In the genomic region with DNA sequence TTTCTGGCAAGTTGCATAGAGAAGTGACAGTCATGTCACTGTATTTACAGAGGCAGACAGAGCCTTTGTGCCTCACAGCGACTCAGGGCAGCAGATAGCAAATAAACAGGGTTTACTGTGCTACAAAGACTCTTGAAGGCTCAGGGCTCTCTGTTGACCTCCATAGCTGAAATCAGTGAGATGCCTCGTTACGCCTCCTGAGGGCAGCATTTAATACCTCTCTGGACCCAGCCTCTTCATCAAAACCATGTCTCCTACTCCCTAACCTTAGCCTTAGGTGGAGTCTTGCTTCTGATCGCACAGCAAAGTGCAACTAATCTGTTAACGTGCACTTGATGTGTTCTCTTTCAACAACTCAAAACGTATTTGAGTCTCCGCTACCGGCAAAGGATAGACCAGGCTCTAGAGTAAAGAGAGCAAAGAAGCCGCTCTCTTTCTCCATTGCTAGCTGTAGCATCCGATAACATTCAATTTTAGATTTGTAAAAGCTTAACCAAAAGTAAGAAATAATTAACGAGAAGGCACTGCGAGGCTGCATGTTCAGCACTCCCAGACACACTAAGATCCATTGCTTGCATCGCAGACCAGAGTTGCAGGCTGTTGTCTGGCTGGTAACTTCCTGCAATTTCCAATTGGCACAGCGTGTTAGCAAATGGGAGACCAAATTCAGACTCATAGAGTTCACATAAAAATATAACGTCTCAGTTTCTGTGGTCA, we compare ENCODE assay signal across 8 mouse cellular contexts.
DNase-seq lines count a peak whose midpoint lies in the region; ATAC-seq and TF ChIP-seq lines count a peak whose summit lies in the region.

No protein-coding gene starts in this region.

- H3K4me1 ChIP-seq in intestine, embryonic 14.5 days (replicated peaks; ENCODE audit: control insufficient read depth, insufficient read depth, low read length) = no peaks in the 10 kb centered on the region
- no peaks in the 10 kb centered on the region for H3K4me1 ChIP-seq in intestine, embryonic 16.5 days (ENCODE audit: control insufficient read depth, insufficient read depth, low read length)
- H3K4me1 ChIP-seq in E14TG2a.4 (replicated peaks; ENCODE audit: low read depth, low read length) = no peaks in the 10 kb centered on the region
- no peaks in the 10 kb centered on the region for H3K4me1 ChIP-seq in embryonic facial prominence, embryonic 14.5 days (ENCODE audit: control insufficient read depth, insufficient read depth, low read length)

- ATAC-seq in intestine, embryonic 14.5 days (replicated peaks; ENCODE audit: low FRiP score, low TSS enrichment, low read depth) = no peak
- ATAC-seq in intestine, embryonic 16.5 days = no peak
- ATAC-seq in embryonic facial prominence, embryonic 14.5 days (ENCODE audit: low read depth) = no peak

- H3K27me3 ChIP-seq in intestine, embryonic 14.5 days (replicated peaks; ENCODE audit: control insufficient read depth, insufficient read depth, low read length) = no peaks in the 10 kb centered on the region
- no peaks in the 10 kb centered on the region for H3K27me3 ChIP-seq in intestine, embryonic 16.5 days (replicated peaks; ENCODE audit: control insufficient read depth, insufficient read depth, low read length)
- peaks cover 12% of the 10 kb centered on the region for H3K27me3 ChIP-seq in E14TG2a.4 (ENCODE audit: insufficient read depth, low read length)
- H3K27me3 ChIP-seq in embryonic facial prominence, embryonic 14.5 days (replicated peaks; ENCODE audit: control insufficient read depth, insufficient read depth, low read length) = no peaks in the 10 kb centered on the region

- H3K27ac ChIP-seq in intestine, embryonic 14.5 days (ENCODE audit: low read depth) = no peak overlapping the region
- H3K27ac ChIP-seq in intestine, embryonic 16.5 days (ENCODE audit: low read length) = no peak overlapping the region
- H3K27ac ChIP-seq in embryonic facial prominence, embryonic 14.5 days (replicated peaks; ENCODE audit: low read depth, low read length) = no peak overlapping the region

- no peaks in the 10 kb centered on the region for H3K9me3 ChIP-seq in intestine, embryonic 14.5 days (ENCODE audit: control insufficient read depth, low read length)
- H3K9me3 ChIP-seq in intestine, embryonic 16.5 days (ENCODE audit: control insufficient read depth, low read length) = no peaks in the 10 kb centered on the region
- no peaks in the 10 kb centered on the region for H3K9me3 ChIP-seq in E14TG2a.4 (ENCODE audit: low read length)
- no peaks in the 10 kb centered on the region for H3K9me3 ChIP-seq in embryonic facial prominence, embryonic 14.5 days (ENCODE audit: control insufficient read depth, low read length)

- no peaks in the 10 kb centered on the region for H3K36me3 ChIP-seq in intestine, embryonic 14.5 days (ENCODE audit: control insufficient read depth, insufficient read depth, low read length)
- no peaks in the 10 kb centered on the region for H3K36me3 ChIP-seq in intestine, embryonic 16.5 days (ENCODE audit: control insufficient read depth, insufficient read depth, low read length)
- no peaks in the 10 kb centered on the region for H3K36me3 ChIP-seq in E14TG2a.4 (ENCODE audit: insufficient read depth, low read length)
- H3K36me3 ChIP-seq in embryonic facial prominence, embryonic 14.5 days (ENCODE audit: control insufficient read depth, insufficient read depth, low read length) = no peaks in the 10 kb centered on the region

- no peak overlapping the region for H3K4me2 ChIP-seq in intestine, embryonic 14.5 days (ENCODE audit: low read length)
- no peak overlapping the region for H3K4me2 ChIP-seq in intestine, embryonic 16.5 days (ENCODE audit: low read depth, low read length)
- H3K4me2 ChIP-seq in embryonic facial prominence, embryonic 14.5 days (ENCODE audit: low read depth, low read length) = no peak overlapping the region

- H3K4me3 ChIP-seq in intestine, embryonic 14.5 days (ENCODE audit: low read depth, low read length) = no peak overlapping the region
- H3K4me3 ChIP-seq in intestine, embryonic 16.5 days (ENCODE audit: low read length) = no peak overlapping the region
- H3K4me3 ChIP-seq in E14TG2a.4 (replicated peaks; ENCODE audit: low read length) = no peak overlapping the region
- no peak overlapping the region for H3K4me3 ChIP-seq in embryonic facial prominence, embryonic 14.5 days (ENCODE audit: low read depth, low read length)

- no peak overlapping the region for H3K9ac ChIP-seq in intestine, embryonic 14.5 days (ENCODE audit: low read length)
- H3K9ac ChIP-seq in intestine, embryonic 16.5 days (ENCODE audit: low read depth, low read length) = no peak overlapping the region
- H3K9ac ChIP-seq in embryonic facial prominence, embryonic 14.5 days (ENCODE audit: low read depth, low read length) = no peak overlapping the region

- TF ChIP-seq CTCF in E14TG2a.4 (conservative IDR thresholded peaks at IDR 0.05; ENCODE audit: low read length) = peak; percentile 21; the same call in 1 of the 2 replicates

- 56% methylated on average over 15 of the region's 15 CpGs for WGBS in intestine, embryonic 14.5 days
- WGBS in intestine, embryonic 16.5 days = 58% methylated on average over 15 of the region's 15 CpGs
- WGBS in embryonic facial prominence, embryonic 14.5 days = 52% methylated on average over 15 of the region's 15 CpGs

- peak; percentile 57 for DNase-seq in intestine, embryonic 14.5 days (ENCODE audit: low spot score)
- DNase-seq in adrenal gland, postnatal 14 days = peak; percentile 59
- DNase-seq in embryonic facial prominence, embryonic 14.5 days (ENCODE audit: low spot score) = peak; percentile 30
- peak; percentile 63 to 71 for DNase-seq in kidney, postnatal 4 days
- DNase-seq in naive thymus-derived CD4-positive, alpha-beta T cell, adult 2 months (ENCODE audit: low read depth) = peak; percentile 33
- DNase-seq in right cerebral cortex, adult 18-20 months = no peak
